Mouse (Mus musculus) limb, embryonic 14.5 days (tissue): ENCODE measurements around the gene Tmem121. TPM values are rescaled to one million over a fixed set of nuclear protein-coding genes. Genes with fewer than 3 reads are reported as not detected.

Source experiments
- ATAC-seq: fragments of 200-750 bp; cut with Nextera tagmentation; 2 replicates; pipeline ENCODE4 v1.8.0; 2017; ENCODE audit warnings: low read depth, moderate number of reproducible peaks, moderate TSS enrichment; ENCODE audit not compliant: low FRiP score
- DNase-seq: peaks from one replicate; pipeline ENCODE4 v3.0.0-alpha.2; 2015; ENCODE audit warnings: low spot score
- H3K27ac ChIP-seq: fragments of 300-500 bp; sonication (generic); replicated peaks from 2 replicates; pipeline ENCODE4 v1.5.1; 2014; ENCODE audit warnings: low read depth, mild to moderate bottlenecking, low read length, moderate library complexity, mixed read lengths
- H3K27me3 ChIP-seq: fragments of 300-500 bp; sonication (generic); 2 replicates; pipeline ENCODE4 v1.6.1; 2014; ENCODE audit warnings: low read length, mixed read lengths; ENCODE audit not compliant: control insufficient read depth, insufficient read depth
- H3K36me3 ChIP-seq: fragments of 300-500 bp; sonication (generic); 2 replicates; pipeline ENCODE4 v1.6.1; 2014; ENCODE audit warnings: mild to moderate bottlenecking, low read length, moderate library complexity, mixed read lengths; ENCODE audit not compliant: control insufficient read depth, insufficient read depth
- H3K4me1 ChIP-seq: fragments of 300-500 bp; sonication (generic); 2 replicates; pipeline ENCODE4 v1.6.1; 2014; ENCODE audit warnings: antibody characterized with exemption, low read length, mixed read lengths; ENCODE audit not compliant: control insufficient read depth, insufficient read depth
- H3K4me2 ChIP-seq: fragments of 300-500 bp; sonication (generic); replicated peaks from 2 replicates; pipeline ENCODE4 v1.6.1; 2014; ENCODE audit warnings: low read depth, mild to moderate bottlenecking, low read length, moderate library complexity; ENCODE audit not compliant: severe bottlenecking
- H3K4me3 ChIP-seq: fragments of 300-500 bp; sonication (generic); replicated peaks from 2 replicates; pipeline ENCODE4 v1.5.1; 2014; ENCODE audit warnings: low read length
- H3K9ac ChIP-seq: fragments of 300-500 bp; sonication (generic); 2 replicates; pipeline ENCODE4 v1.6.1; 2014; ENCODE audit warnings: mild to moderate bottlenecking, low read depth, low read length, moderate library complexity; ENCODE audit not compliant: severe bottlenecking
- H3K9me3 ChIP-seq: fragments of 300-500 bp; sonication (generic); 2 replicates; pipeline ENCODE4 v1.6.1; 2016; ENCODE audit warnings: low read length; ENCODE audit not compliant: control insufficient read depth
- POLR2A ChIP-seq: fragments of 200-500 bp; IDR thresholded peaks from 2 replicates; pipeline ENCODE4 v1.8.0; 2012; ENCODE audit warnings: inconsistent platforms, mild to moderate bottlenecking, moderate library complexity, borderline replicate concordance; ENCODE audit not compliant: insufficient read depth, insufficient read length; ENCODE audit errors: extremely low read depth
- WGBS: fragments of 180-500 bp; shearing (Covaris S2); extraction: QIAGEN DNeasy Blood & Tissue Kit; methylation state at CpG from one replicate; pipeline ENCODE4 v1.1.7; 2014; 5-methylcytosine and 5-hydroxymethylcytosine counted together
- polyA plus RNA-seq, 2 experiments: library from polyadenylated mRNA; depleted of rRNA in 1 of 2; stranded (reverse) in 1 of 2; unstranded in 1 of 2; fragments of >200 nt; fragmentation: Nextera tagmentation in 1 of 2; extraction: Ambion mirVana in 1 of 2; gene quantifications; 2 replicates each; pipeline versions ENCODE4 v1.2.1 to v1.2.3; 2012 to 2014

Tmem121 gene
- polyA plus RNA-seq, 2 experiments = 10.1 to 29.6 TPM

- TF ChIP-seq POLR2A = no peak
Measured at GRCm38 (mm10) chr12:113146112-113147057, 39.3 kb upstream of the Tmem121 start, which contains the start of gene Crip1. TSS of gene Crip1 (plus strand) at chr12:113146316.

GRCm38 (mm10) chr12:113147481-113147880, 38.2 kb upstream of the Tmem121 start:
- 87% methylated on average over 8 of the region's 8 CpGs for WGBS
- ATAC-seq = no peak

More at GRCm38 (mm10) chr12:113146112-113147057, 39.3 kb upstream of the Tmem121 start, which contains the start of gene Crip1:
- Histone ChIP-seq H3K4me2 (peak within 1 kb of the TSS; percentile 36), H3K4me1 (peaks cover 10% of the 10 kb centered on the region), H3K27ac (no peak within 1 kb of the TSS), H3K9me3 (no peaks in the 10 kb centered on the region), H3K27me3 (peaks cover 33% of the 10 kb centered on the region; the same call in 1 of the 2 replicates), H3K9ac (no peak within 1 kb of the TSS), H3K4me3 (peak within 1 kb of the TSS; percentile 9; the same call in 1 of the 2 replicates), H3K36me3 (no peaks in the 10 kb centered on the region)
- WGBS = 15% methylated on average over 45 of the region's 45 CpGs
- 0 out of 2 replicates have a peak, but pooled peaks have one; percentile 7 for ATAC-seq
- peak; percentile 56 for DNase-seq

GRCm38 (mm10) chr12:113148381-113149035, 37.2 kb upstream of the Tmem121 start:
- Histone ChIP-seq H3K36me3 (no peaks in the 10 kb centered on the region), H3K27me3 (peaks cover 19% of the 10 kb centered on the region; the same call in 1 of the 2 replicates), H3K27ac (no peak overlapping the region), H3K4me1 (peaks cover 7% of the 10 kb centered on the region), H3K4me2 (no peak overlapping the region), H3K9ac (no peak overlapping the region), H3K9me3 (no peaks in the 10 kb centered on the region), H3K4me3 (no peak overlapping the region)
- WGBS = 34% methylated on average over 15 of the region's 16 CpGs
- ATAC-seq (no peak), DNase-seq (no peak)
- no peak for TF ChIP-seq POLR2A

More at GRCm38 (mm10) chr12:113147481-113147880, 38.2 kb upstream of the Tmem121 start:
- TF ChIP-seq POLR2A = no peak
- Histone ChIP-seq H3K9me3 (no peaks in the 10 kb centered on the region), H3K27me3 (peaks cover 24% of the 10 kb centered on the region; the same call in 1 of the 2 replicates), H3K9ac (no peak overlapping the region), H3K27ac (no peak overlapping the region), H3K4me1 (peaks cover 13% of the 10 kb centered on the region), H3K36me3 (no peaks in the 10 kb centered on the region), H3K4me3 (no peak overlapping the region), H3K4me2 (no peak overlapping the region)
- DNase-seq = no peak

- H3K9me3 ChIP-seq = no peaks in the 10 kb centered on the region
- H3K27ac ChIP-seq = no peak overlapping the region
- WGBS = 71% methylated on average over 4 of the region's 4 CpGs
- ATAC-seq = no peak
- H3K4me2 ChIP-seq = no peak overlapping the region
- no peaks in the 10 kb centered on the region for H3K36me3 ChIP-seq
- TF ChIP-seq POLR2A = no peak
- peaks cover 7% of the 10 kb centered on the region for H3K4me1 ChIP-seq
- no peak overlapping the region for H3K9ac ChIP-seq
- DNase-seq = no peak
- no peak overlapping the region for H3K4me3 ChIP-seq
- H3K27me3 ChIP-seq = peaks cover 19% of the 10 kb centered on the region; the same call in 1 of the 2 replicates
Measured at GRCm38 (mm10) chr12:113149341-113149740, 36.4 kb upstream of the Tmem121 start.

GRCm38 (mm10) chr12:113149896-113150295, 35.8 kb upstream of the Tmem121 start:
- no peak for DNase-seq
- WGBS = 84% methylated on average over 3 of the region's 3 CpGs
- ATAC-seq = no peak

More at GRCm38 (mm10) chr12:113149896-113150295, 35.8 kb upstream of the Tmem121 start:
- Histone ChIP-seq H3K4me1 (peaks cover 10% of the 10 kb centered on the region), H3K36me3 (no peaks in the 10 kb centered on the region), H3K9ac (no peak overlapping the region), H3K4me2 (no peak overlapping the region), H3K27ac (no peak overlapping the region), H3K4me3 (no peak overlapping the region), H3K27me3 (peaks cover 19% of the 10 kb centered on the region; the same call in 1 of the 2 replicates), H3K9me3 (no peaks in the 10 kb centered on the region)
- TF ChIP-seq POLR2A = no peak
